8 mouse cellular contexts compared by ENCODE assay signal in the genomic region with DNA sequence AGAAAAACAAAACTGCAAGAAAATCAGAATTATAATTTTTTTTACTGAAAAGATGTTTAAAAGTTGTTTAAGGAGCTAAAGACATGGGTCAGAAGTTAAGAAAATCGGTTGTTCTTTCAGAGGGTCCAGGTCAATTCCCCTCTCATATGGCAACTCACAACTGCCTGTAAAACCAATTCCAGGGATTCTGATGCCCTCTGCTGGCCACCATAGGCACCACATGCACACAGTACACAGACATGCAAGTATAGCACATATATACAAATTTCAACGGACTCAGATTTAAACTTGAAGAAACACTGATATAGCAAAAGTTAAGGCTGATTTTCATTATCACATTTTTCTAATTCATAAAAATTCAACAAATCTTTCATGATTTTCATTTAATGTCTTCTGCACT. TPM values are rescaled to one million over a fixed set of nuclear protein-coding genes. Genes with fewer than 3 reads are reported as not detected.
A peak's percentile ranks its signal among the peaks of the same experiment; 100 is the strongest.
DNase-seq lines count a peak whose midpoint lies in the region; ATAC-seq and TF ChIP-seq lines count a peak whose summit lies in the region.

No protein-coding gene starts in this region.

- H3K36me3 ChIP-seq in heart, embryonic 12.5 days: no peaks in the 10 kb centered on the region
- no peaks in the 10 kb centered on the region for H3K36me3 ChIP-seq in ES-E14 (ENCODE audit: control insufficient read depth, insufficient read depth, low read length, poor library complexity, severe bottlenecking)
- H3K36me3 ChIP-seq in stomach, postnatal 0 days (ENCODE audit: control insufficient read depth, insufficient read depth, low read length): no peaks in the 10 kb centered on the region

- ATAC-seq in heart, embryonic 12.5 days (ENCODE audit: insufficient number of reproducible peaks, low FRiP score): no peak
- ATAC-seq in stomach, postnatal 0 days (ENCODE audit: low FRiP score, low TSS enrichment): no peak
- no peak for ATAC-seq in inflammation-experienced regulatory T-cells, adult 6 months
- ATAC-seq in monocyte, adult 5-6 weeks (replicated peaks; ENCODE audit: insufficient number of reproducible peaks, low FRiP score, low TSS enrichment, poor library complexity, severe bottlenecking): no peak

- H3K9ac ChIP-seq in heart, embryonic 12.5 days: no peak overlapping the region
- no peak overlapping the region for H3K9ac ChIP-seq in ES-E14 (ENCODE audit: insufficient read depth, low read depth, low read length, poor library complexity, severe bottlenecking)
- H3K9ac ChIP-seq in stomach, postnatal 0 days (ENCODE audit: low read length): no peak overlapping the region

- TF ChIP-seq CTCF in stomach, postnatal 0 days (IDR thresholded peaks at IDR 0.05; ENCODE audit: low read depth): peak; percentile 67

- no peaks in the 10 kb centered on the region for H3K9me3 ChIP-seq in heart, embryonic 12.5 days (replicated peaks)
- no peaks in the 10 kb centered on the region for H3K9me3 ChIP-seq in ES-E14 (ENCODE audit: control insufficient read depth, insufficient read depth, low read depth, low read length)
- no peaks in the 10 kb centered on the region for H3K9me3 ChIP-seq in stomach, postnatal 0 days (ENCODE audit: control insufficient read depth, low read length)

- TF ChIP-seq EP300 in stomach, postnatal 0 days (optimal IDR thresholded peaks at IDR 0.05): no peak

- 84% methylated on average over 2 of the region's 2 CpGs for WGBS in heart, embryonic 12.5 days
- 89% methylated on average over 2 of the region's 2 CpGs for WGBS in stomach, postnatal 0 days

- no peaks in the 10 kb centered on the region for H3K4me1 ChIP-seq in heart, embryonic 12.5 days (replicated peaks)
- no peaks in the 10 kb centered on the region for H3K4me1 ChIP-seq in ES-E14 (ENCODE audit: control insufficient read depth in 2 of 2, insufficient read depth in 2 of 2, low read length in 2 of 2, poor library complexity in 1 of 2)
- H3K4me1 ChIP-seq in stomach, postnatal 0 days (replicated peaks; ENCODE audit: control insufficient read depth, insufficient read depth): no peaks in the 10 kb centered on the region

- no peak overlapping the region for H3K27ac ChIP-seq in heart, embryonic 12.5 days (ENCODE audit: poor library complexity, severe bottlenecking)
- H3K27ac ChIP-seq in ES-E14 (ENCODE audit: insufficient read depth, low read depth, low read length, poor library complexity, severe bottlenecking): no peak overlapping the region
- H3K27ac ChIP-seq in stomach, postnatal 0 days (replicated peaks): no peak overlapping the region

- H3K4me2 ChIP-seq in heart, embryonic 12.5 days: no peak overlapping the region
- H3K4me2 ChIP-seq in stomach, postnatal 0 days (replicated peaks; ENCODE audit: low read depth): no peak overlapping the region

- in situ Hi-C loops in ES-E14 (cut with MboI; ENCODE audit: low sequenced_read_pairs in 2 of 2, unreplicated experiment in 2 of 2): no loop called here

- DNase-seq in heart, postnatal 4 days: peak; percentile 40
- DNase-seq in A20 (ENCODE audit: low read depth, low spot score) (peak; percentile 58), ES-E14 (ENCODE audit: low read depth, low spot score) (peak; percentile 43)
- peak; percentile 51 to 76 for DNase-seq in kidney, postnatal 36 days
- DNase-seq in stomach, postnatal 0 days (ENCODE audit: low spot score): peak; percentile 40

- H3K4me3 ChIP-seq in heart, embryonic 12.5 days: no peak overlapping the region
- no peak overlapping the region for H3K4me3 ChIP-seq in ES-E14 (ENCODE audit: insufficient read depth in 1 of 2, low read depth in 1 of 2, low read length in 2 of 2, poor library complexity in 1 of 2, severe bottlenecking in 1 of 2)
- no peak overlapping the region for H3K4me3 ChIP-seq in stomach, postnatal 0 days (ENCODE audit: low read depth, low read length)

- H3K27me3 ChIP-seq in heart, embryonic 12.5 days (replicated peaks): no peaks in the 10 kb centered on the region
- H3K27me3 ChIP-seq in stomach, postnatal 0 days (ENCODE audit: control insufficient read depth, insufficient read depth, low read length): no peaks in the 10 kb centered on the region

TF ChIP-seq in ES-E14, 5 proteins besides CTCF, POLR2A, EP300 and RAD21:
- TF ChIP-seq ZC3H11A (IDR thresholded peaks at IDR 0.05; ENCODE audit: borderline replicate concordance, low read depth, low read length) (peak; percentile 52; the same call in 1 of the 2 replicates), CHD2 (IDR thresholded peaks at IDR 0.05; ENCODE audit: low read depth, low read length) (no peak)

RNA-seq across cellular contexts. Expression of gene Fam126b, which starts 6.9 kb away (rescaled TPM):
- total RNA-seq in heart, postnatal 4 days (2021): 10 to 100 TPM in 1 of 2 experiments, 1 to 10 TPM in 1; 9.9 to 11.3 TPM
- polyA plus RNA-seq in heart, embryonic 12.5 days (2016; fragmentation: Nextera tagmentation; extraction: Ambion mirVana): 4.5 and 4.9 TPM in 2 replicates
- total RNA-seq in ES-E14 (2012; rRNA removed): 17.6 and 22.7 TPM in 2 replicates
- 4.4 and 5.4 TPM in 2 replicates for polyA plus RNA-seq in stomach, postnatal 0 days (2015; fragmentation: Nextera tagmentation; extraction: Ambion mirVana)
- polyA plus RNA-seq in inflammation-experienced regulatory T-cells, adult 6 months (2017; shearing (Covaris generic)): 10 to 100 TPM in 2 of 3 experiments, 1 to 10 TPM in 1; 8.4 to 14.4 (median 14.1) TPM
- 11.6 to 17.6 TPM (median 14.9 TPM) in 3 replicates for total RNA-seq in monocyte, adult 5-6 weeks (2017)

RNA-seq across cellular contexts. Expression of gene Ndufb3, which starts 7.0 kb away (rescaled TPM):
- total RNA-seq in heart, postnatal 4 days (2021): 100 to 1,000 TPM; 174 to 189 TPM
- polyA plus RNA-seq in heart, embryonic 12.5 days (2016; fragmentation: Nextera tagmentation; extraction: Ambion mirVana): 220 and 223 TPM in 2 replicates
- 120 and 124 TPM in 2 replicates for total RNA-seq in ES-E14 (2012; rRNA removed)
- 199 and 217 TPM in 2 replicates for polyA plus RNA-seq in stomach, postnatal 0 days (2015; fragmentation: Nextera tagmentation; extraction: Ambion mirVana)
- 10 to 100 TPM; 76.2 to 94.3 (median 83.6) TPM for polyA plus RNA-seq in inflammation-experienced regulatory T-cells, adult 6 months (2017; shearing (Covaris generic))
- 33.6 to 51.9 TPM (median 45.8 TPM) in 3 replicates for total RNA-seq in monocyte, adult 5-6 weeks (2017)
